Mouse (Mus musculus) thymus, adult 2 months (tissue): ENCODE measurements around the gene Fbxl7.

ENCODE experiments used
- CTCF ChIP-seq: fragments of 200-500 bp; IDR thresholded peaks from 2 replicates; pipeline ENCODE4 v1.5.1; 2012; ENCODE audit warnings: mild to moderate bottlenecking, control low read depth, low read length, moderate library complexity, borderline replicate concordance; ENCODE audit not compliant: control insufficient read depth, poor library complexity, insufficient read depth; ENCODE audit errors: extremely low read depth
- POLR2A ChIP-seq: fragments of 200-500 bp; IDR thresholded peaks from 2 replicates; pipeline ENCODE4 v1.6.1; 2012; ENCODE audit warnings: mild to moderate bottlenecking, low read length, control low read depth, moderate library complexity; ENCODE audit not compliant: control insufficient read depth, poor library complexity, insufficient read depth; ENCODE audit errors: extremely low read depth

- no peak for TF ChIP-seq CTCF
- no peak for TF ChIP-seq POLR2A
Measured at GRCm38 (mm10) chr15:26635591-26635990, 259.8 kb downstream of the Fbxl7 start.
